Mouse (Mus musculus) lung, embryonic 16.5 days (tissue): ENCODE measurements around the gene Cdkal1. TPM values are rescaled to one million over a fixed set of nuclear protein-coding genes. Genes with fewer than 3 reads are reported as not detected.

Source experiments
- ATAC-seq: fragments of 200-750 bp; cut with Nextera tagmentation; 2 replicates; pipeline ENCODE4 v1.8.0; 2017; ENCODE audit warnings: low read depth, mild to moderate bottlenecking, moderate library complexity
- H3K27ac ChIP-seq: fragments of 300-500 bp; sonication (generic); 2 replicates; pipeline ENCODE4 v1.5.1; 2014; ENCODE audit warnings: mild to moderate bottlenecking, control low read depth, low read length
- H3K27me3 ChIP-seq: fragments of 300-500 bp; sonication (generic); 2 replicates; pipeline ENCODE4 v1.6.1; 2014; ENCODE audit warnings: low read depth, low read length, mixed read lengths; ENCODE audit not compliant: control insufficient read depth, insufficient read depth
- H3K36me3 ChIP-seq: fragments of 300-500 bp; sonication (generic); 2 replicates; pipeline ENCODE4 v1.6.1; 2014; ENCODE audit warnings: low read length; ENCODE audit not compliant: control insufficient read depth, insufficient read depth
- H3K4me1 ChIP-seq: fragments of 300-500 bp; sonication (generic); replicated peaks from 2 replicates; pipeline ENCODE4 v1.6.1; 2014; ENCODE audit warnings: low read length, mixed read lengths; ENCODE audit not compliant: control insufficient read depth, insufficient read depth
- H3K4me2 ChIP-seq: fragments of 300-500 bp; sonication (generic); 2 replicates; pipeline ENCODE4 v1.6.1; 2014; ENCODE audit warnings: low read depth, low read length, control low read depth
- H3K4me3 ChIP-seq: fragments of 300-500 bp; sonication (generic); 2 replicates; pipeline ENCODE4 v1.5.1; 2014; ENCODE audit warnings: mild to moderate bottlenecking, low read length, control low read depth
- H3K9ac ChIP-seq: fragments of 300-500 bp; sonication (generic); 2 replicates; pipeline ENCODE4 v1.6.1; 2014; ENCODE audit warnings: low read length, control low read depth
- H3K9me3 ChIP-seq: fragments of 300-500 bp; sonication (generic); 2 replicates; pipeline ENCODE4 v1.6.1; 2016; ENCODE audit warnings: low read length; ENCODE audit not compliant: control insufficient read depth
- WGBS: fragments of 180-500 bp; shearing (Covaris S2); extraction: QIAGEN DNeasy Blood & Tissue Kit; methylation state at CpG from one replicate; pipeline ENCODE4 v1.1.7; 2014; 5-methylcytosine and 5-hydroxymethylcytosine counted together
- polyA plus RNA-seq: library from polyadenylated mRNA; unstranded; fragments of >200 nt; fragmentation: Nextera tagmentation; extraction: Ambion mirVana; gene quantifications from 2 replicates; pipeline ENCODE4 v1.2.1, GENCODE M21; 2015

The Cdkal1 gene
- polyA plus RNA-seq, 1 experiment from 2014 or later = 32.1 TPM

DNA sequence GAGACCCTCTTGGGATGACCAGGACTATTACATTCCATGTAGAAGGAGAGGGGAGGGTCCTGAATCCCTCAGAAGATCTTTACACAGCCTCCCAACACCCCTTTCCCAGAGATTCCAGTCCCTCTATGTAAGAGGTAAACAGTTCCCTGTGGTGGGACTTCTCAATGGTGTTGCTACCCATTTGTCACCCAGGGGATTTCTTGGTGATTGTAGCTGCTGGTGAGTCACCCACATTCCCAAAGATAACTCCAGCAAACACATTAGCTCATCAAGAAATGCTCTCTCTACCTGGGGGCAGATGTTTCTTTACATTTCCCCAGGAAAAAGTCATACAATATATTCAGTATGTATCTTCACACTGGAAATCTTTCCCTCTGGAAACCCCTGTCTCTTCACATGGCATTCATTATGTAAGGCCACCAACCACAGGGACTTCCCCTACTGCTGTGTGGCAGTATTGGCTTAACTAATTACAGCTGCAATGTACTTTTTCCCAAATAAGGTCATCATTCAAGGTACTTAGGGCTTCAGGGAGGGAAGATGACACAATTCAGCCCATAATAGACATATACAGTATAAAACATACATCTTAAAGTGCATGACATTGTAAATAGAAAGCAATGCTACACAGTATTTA is 636.8 kb downstream of the Cdkal1 start:
- Histone ChIP-seq H3K9me3 (no peaks in the 10 kb centered on the region), H3K36me3 (no peaks in the 10 kb centered on the region), H3K9ac (no peak overlapping the region), H3K27me3 (no peaks in the 10 kb centered on the region), H3K4me2 (no peak overlapping the region), H3K4me1 (no peaks in the 10 kb centered on the region), H3K4me3 (no peak overlapping the region), H3K27ac (no peak overlapping the region)
- no peak for ATAC-seq

DNA sequence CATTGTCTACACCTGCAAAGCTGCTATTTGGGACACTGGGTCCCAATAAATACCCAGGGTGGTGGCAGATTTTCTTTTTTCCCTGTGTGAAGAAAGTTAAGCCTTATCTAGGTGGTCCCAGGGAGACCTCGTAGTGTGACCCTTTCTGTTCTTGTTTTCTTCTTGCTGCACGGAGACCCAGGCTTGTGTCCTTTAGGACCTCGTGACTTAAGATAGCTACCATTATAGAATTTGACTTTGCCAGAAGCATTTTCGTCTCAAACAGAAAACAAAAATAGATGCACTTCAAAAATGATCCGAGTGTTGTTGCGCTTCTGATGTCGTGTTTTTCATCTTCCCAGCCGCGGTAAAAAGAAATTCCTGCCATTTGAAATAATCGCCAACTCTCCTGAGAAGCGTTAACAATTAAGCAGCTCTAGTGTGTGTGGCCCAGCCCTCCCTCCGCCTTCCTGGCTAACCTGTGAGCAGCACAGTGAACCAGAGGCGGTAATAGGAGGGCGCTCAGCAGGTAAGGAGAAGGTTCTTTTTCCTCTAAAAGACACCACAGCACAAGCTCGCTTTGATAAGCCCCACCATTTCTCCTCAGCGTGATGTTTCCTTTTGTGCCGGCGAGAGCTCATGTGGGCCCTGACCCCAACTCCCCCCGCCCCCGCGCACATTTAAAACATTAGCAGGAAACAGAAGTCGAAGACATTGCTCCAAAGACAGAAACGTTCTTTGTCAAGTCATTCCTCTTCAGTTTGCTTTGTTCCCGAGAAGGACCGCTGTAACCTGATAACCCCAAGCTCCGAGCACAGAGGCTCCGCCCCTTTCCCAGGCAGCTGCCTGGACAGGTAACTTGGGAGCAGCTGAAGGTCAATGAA is 645.1 kb downstream of the Cdkal1 start:
- H3K9ac ChIP-seq = peak overlapping the region; percentile 57
- WGBS = 5% methylated on average over 27 of the region's 27 CpGs

DNA sequence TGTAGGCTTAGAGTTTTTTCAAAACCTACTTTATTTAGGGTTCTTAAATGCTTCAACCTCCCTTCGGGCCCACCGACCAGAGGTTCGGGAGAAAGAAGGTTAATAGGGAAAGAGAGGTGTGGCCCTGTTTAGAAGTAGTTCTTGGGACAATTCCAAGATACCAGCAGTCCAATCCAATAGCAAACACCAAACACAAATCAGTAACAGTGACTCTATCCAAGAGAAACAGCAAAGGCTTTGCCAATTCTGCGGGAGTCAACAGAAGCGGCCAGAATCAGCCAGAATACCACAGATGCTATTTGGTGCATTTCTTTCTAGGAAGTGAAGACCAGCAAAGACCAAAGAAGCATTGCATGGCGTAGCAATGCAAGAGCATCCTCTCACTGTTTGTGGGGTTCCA is 646.7 kb downstream of the Cdkal1 start:
- H3K4me3 ChIP-seq = no peak overlapping the region
- no peaks in the 10 kb centered on the region for H3K36me3 ChIP-seq
- no peaks in the 10 kb centered on the region for H3K27me3 ChIP-seq
- H3K4me1 ChIP-seq = no peaks in the 10 kb centered on the region
- H3K4me2 ChIP-seq = no peak overlapping the region
- H3K27ac ChIP-seq = no peak overlapping the region
- 90% methylated on average over 6 of the region's 6 CpGs for WGBS
- no peak overlapping the region for H3K9ac ChIP-seq
- no peak for ATAC-seq
- no peaks in the 10 kb centered on the region for H3K9me3 ChIP-seq

More for the DNA sequence above, 645.1 kb downstream of the Cdkal1 start:
- no peaks in the 10 kb centered on the region for H3K36me3 ChIP-seq
- no peaks in the 10 kb centered on the region for H3K9me3 ChIP-seq
- H3K4me1 ChIP-seq = no peaks in the 10 kb centered on the region
- ATAC-seq = peak; percentile 92
- H3K27me3 ChIP-seq = no peaks in the 10 kb centered on the region
- H3K4me3 ChIP-seq = peak overlapping the region; percentile 40
- H3K27ac ChIP-seq = peak overlapping the region; percentile 85
- peak overlapping the region; percentile 60 for H3K4me2 ChIP-seq

DNA sequence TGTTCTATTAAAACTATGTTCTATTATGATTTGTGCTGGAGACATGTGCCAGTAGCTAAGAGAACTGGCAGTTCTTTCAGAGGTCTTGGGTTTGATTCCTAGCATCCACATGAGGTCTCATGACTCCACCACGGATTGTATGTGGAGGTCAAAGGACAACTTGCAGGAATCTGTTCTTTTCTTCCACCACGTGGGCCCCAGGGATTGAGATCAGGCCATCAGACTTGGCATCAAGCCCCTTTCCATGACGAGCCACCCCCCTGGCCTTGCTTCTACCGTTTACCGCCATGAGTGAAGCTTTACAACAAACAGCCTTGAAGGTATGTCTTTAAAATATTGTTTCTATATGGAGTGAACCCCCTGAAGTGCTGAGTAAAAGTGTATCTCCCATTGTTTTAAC is 651.6 kb downstream of the Cdkal1 start:
- no peak overlapping the region for H3K9ac ChIP-seq
- H3K27me3 ChIP-seq = no peaks in the 10 kb centered on the region
- H3K36me3 ChIP-seq = no peaks in the 10 kb centered on the region
- no peak overlapping the region for H3K4me2 ChIP-seq
- whole genome bisulfite sequencing = 76% methylated on average over 5 of the region's 5 CpGs
- no peak for ATAC-seq
- H3K27ac ChIP-seq = no peak overlapping the region
- H3K9me3 ChIP-seq = no peaks in the 10 kb centered on the region
- no peak overlapping the region for H3K4me3 ChIP-seq
- peaks cover 14% of the 10 kb centered on the region for H3K4me1 ChIP-seq

GRCm38 (mm10) chr13:29203426-29203825 is 652.0 kb downstream of the Cdkal1 start:
- Histone ChIP-seq H3K4me3 (no peak overlapping the region), H3K36me3 (no peaks in the 10 kb centered on the region), H3K4me2 (no peak overlapping the region), H3K9me3 (no peaks in the 10 kb centered on the region), H3K27ac (no peak overlapping the region), H3K27me3 (no peaks in the 10 kb centered on the region), H3K9ac (no peak overlapping the region), H3K4me1 (peaks cover 14% of the 10 kb centered on the region)
- ATAC-seq = no peak
- 77% methylated on average over 5 of the region's 5 CpGs for WGBS

- H3K27ac ChIP-seq = no peak overlapping the region
- 25% methylated on average over 2 of the region's 2 CpGs for WGBS
These were observed 652.9 kb downstream of the Cdkal1 start for GRCm38 (mm10) chr13:29202562-29202961.

GRCm38 (mm10) chr13:29199679-29200078 is 655.8 kb downstream of the Cdkal1 start:
- ATAC-seq = no peak

More at GRCm38 (mm10) chr13:29202562-29202961, 652.9 kb downstream of the Cdkal1 start:
- Histone ChIP-seq H3K9me3 (no peaks in the 10 kb centered on the region), H3K4me2 (no peak overlapping the region), H3K36me3 (no peaks in the 10 kb centered on the region), H3K4me1 (peaks cover 14% of the 10 kb centered on the region), H3K27me3 (no peaks in the 10 kb centered on the region), H3K4me3 (no peak overlapping the region), H3K9ac (no peak overlapping the region)
- ATAC-seq = peak; percentile 71

DNA sequence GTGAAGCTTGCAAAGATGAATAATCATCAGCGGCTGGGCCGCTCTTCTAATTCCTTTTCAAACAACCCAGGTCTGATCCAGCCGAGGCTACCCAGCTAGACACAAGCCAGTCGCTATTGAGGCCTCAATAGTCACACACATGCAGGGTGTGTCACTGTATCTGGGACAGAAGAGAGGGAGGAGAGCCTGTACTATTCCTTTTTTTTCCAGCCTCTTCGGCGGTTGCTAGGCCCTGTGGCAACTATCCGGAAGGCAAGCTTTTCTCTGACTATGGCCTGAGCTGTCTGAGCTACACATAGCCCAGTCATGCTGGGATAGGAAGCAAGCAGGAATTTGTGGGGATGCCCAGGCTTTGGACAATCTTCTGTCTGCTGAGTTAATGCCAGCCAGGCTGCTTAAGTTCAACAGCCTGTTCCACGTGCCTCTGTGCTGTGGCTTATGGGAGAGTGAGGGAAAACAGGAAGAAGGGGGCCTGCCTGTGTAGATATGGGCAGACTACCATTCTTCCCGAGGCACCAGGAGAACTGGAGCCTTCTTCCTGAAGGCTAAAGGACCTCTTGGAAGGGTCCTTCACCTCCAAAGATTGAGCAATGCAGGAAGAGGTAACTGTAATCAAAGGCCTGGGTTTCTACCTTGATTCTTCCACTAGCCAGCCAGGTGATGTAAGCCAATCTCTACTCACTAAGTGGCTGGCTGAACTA is 658.5 kb downstream of the Cdkal1 start:
- Histone ChIP-seq H3K4me1 (peaks cover 20% of the 10 kb centered on the region), H3K27me3 (no peaks in the 10 kb centered on the region)
- WGBS = 48% methylated on average over 9 of the region's 9 CpGs

More at GRCm38 (mm10) chr13:29199679-29200078, 655.8 kb downstream of the Cdkal1 start:
- H3K27ac ChIP-seq = peak overlapping the region; percentile 53
- no peaks in the 10 kb centered on the region for H3K9me3 ChIP-seq
- no peak overlapping the region for H3K4me3 ChIP-seq
- H3K27me3 ChIP-seq = no peaks in the 10 kb centered on the region
- peaks cover 23% of the 10 kb centered on the region for H3K4me1 ChIP-seq
- H3K9ac ChIP-seq = no peak overlapping the region
- no peaks in the 10 kb centered on the region for H3K36me3 ChIP-seq
- WGBS = 34% methylated on average over 6 of the region's 6 CpGs
- H3K4me2 ChIP-seq = no peak overlapping the region; the same call in 1 of the 2 replicates

GRCm38 (mm10) chr13:29195722-29196121 is 659.8 kb downstream of the Cdkal1 start:
- Histone ChIP-seq H3K27me3 (no peaks in the 10 kb centered on the region), H3K4me1 (peaks cover 20% of the 10 kb centered on the region), H3K27ac (no peak overlapping the region), H3K4me2 (no peak overlapping the region), H3K9me3 (no peaks in the 10 kb centered on the region), H3K9ac (no peak overlapping the region), H3K4me3 (no peak overlapping the region), H3K36me3 (no peaks in the 10 kb centered on the region)
- 68% methylated on average over 4 of the region's 4 CpGs for WGBS
- no peak for ATAC-seq

More for the DNA sequence above, 658.5 kb downstream of the Cdkal1 start:
- Histone ChIP-seq H3K9me3 (no peaks in the 10 kb centered on the region), H3K9ac (no peak overlapping the region), H3K4me3 (no peak overlapping the region), H3K27ac (peak overlapping the region; percentile 63), H3K4me2 (no peak overlapping the region), H3K36me3 (no peaks in the 10 kb centered on the region)
- peak; percentile 51 for ATAC-seq
